Mouse (Mus musculus): ENCODE results near the gene Cdr2l.
"Not testable (repeated sequence)": the region's sequence is repeated elsewhere in the genome, so short reads cannot be mapped to it uniquely, and the experiment has no call there.

The Cdr2l gene

DNA sequence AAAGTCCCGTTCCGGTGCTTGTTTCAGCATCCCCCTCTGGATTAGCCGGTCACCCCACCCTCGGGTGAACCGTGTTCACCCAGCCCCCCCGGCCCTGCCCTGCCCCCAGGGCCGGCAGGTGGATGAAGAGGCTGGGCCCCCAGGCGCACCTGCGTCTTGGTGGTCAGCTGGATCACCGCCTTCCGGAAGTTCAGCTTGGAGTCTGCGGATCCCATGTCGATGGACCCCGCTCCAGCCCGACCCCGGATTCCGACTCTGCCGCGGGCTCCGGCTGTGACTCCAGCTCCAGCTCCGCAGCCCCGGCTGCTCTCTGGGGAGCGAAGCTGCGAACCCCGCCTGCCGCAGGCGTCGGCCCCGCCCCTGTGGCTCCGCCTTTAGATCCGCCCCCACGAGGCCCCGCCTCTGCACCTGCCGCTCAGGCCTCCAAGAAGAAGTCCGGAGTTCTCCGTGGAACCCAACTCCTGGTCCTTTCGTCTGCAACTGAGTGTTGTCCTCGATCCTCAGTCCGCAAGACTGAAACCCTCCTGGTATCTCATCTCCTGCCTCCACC is 14.2 kb upstream of the Cdr2l start, which contains the start of gene Hid1:
TSS of gene Hid1 (minus strand) at position 362 of the 550 bp plus-strand sequence.
- intact Hi-C loops (cut with DNase I) = no loop called here

DNA sequence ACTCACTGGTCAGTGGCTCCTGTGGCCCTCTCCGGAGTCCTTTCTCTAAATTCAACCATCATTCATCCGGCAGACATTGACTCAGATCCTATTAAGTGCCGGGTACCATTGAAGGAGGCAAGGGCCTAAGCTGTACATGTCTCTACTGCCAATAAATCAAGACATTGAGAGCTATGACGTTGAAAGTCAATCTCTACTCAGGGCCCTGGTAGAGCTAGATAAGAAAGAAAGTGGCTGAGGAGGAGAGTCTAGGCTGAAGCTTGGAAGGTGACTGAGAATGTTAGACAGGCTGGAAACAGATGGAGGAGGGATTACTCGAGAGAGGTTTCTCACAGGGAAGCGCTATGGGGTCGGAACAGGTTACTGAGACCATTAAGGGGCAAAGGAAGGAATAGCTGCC is 11.3 kb upstream of the Cdr2l start:
- intact Hi-C loops (cut with DNase I) = no loop called here

DNA sequence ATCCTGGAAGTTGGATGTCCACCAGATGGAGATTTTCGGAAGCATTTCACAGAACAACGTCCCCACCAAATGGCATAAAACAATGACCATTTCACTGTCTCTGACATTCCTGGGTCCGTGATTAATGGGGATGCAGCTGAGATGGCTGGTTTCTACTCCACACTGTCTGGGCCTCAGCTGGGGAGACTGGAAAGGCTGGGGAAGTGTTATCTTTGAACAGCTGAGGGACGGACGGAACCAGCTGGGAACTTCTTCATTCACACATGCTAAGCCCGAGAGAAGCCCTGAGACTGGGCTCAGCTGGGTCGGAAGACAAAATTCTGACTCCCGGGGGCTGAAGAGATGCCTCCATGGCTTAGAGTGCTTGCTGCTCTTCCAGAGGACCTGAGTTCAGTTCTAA is 10.4 kb upstream of the Cdr2l start:
- intact Hi-C loops (cut with DNase I) = no loop called here

DNA sequence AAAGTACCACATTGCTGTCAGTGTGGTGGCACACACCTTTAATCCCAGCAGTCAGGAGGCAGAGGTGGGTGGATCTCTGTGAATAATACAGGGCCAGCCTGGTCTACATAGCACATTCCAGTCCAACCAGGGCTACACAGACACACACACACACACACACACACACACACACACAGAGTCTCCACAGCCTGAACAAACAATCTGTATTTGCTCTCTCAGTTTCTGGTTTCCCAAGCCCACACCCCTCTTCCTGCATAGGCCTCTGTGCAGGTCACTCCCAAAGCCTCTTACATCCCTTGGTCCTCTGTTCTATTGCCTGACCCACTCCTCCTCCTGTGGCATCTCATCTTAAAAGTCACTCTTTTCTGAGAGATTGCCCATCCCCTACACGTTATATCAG is 9.7 kb upstream of the Cdr2l start:
- intact Hi-C loops (cut with DNase I) = no loop called here

DNA sequence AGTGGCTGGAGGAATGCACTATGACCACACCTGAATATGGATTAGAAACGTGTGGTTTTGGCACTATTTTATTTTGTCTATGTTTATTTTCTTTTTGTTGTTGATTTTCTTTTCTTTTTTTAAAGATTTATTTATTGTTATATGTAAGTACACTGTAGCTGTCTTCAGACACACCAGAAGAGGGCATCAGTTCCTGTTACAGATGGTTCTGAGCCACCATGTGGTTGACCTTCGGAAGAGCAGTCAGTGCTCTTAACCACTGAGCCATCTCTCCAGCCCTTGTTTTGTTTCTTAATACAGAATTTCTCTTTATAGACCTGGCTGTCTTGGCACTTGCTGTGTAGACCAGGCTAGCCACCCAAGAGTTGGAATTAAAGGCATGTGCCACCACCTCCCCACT is 9.0 kb upstream of the Cdr2l start:
- intact Hi-C loops (cut with DNase I) = no loop called here

DNA sequence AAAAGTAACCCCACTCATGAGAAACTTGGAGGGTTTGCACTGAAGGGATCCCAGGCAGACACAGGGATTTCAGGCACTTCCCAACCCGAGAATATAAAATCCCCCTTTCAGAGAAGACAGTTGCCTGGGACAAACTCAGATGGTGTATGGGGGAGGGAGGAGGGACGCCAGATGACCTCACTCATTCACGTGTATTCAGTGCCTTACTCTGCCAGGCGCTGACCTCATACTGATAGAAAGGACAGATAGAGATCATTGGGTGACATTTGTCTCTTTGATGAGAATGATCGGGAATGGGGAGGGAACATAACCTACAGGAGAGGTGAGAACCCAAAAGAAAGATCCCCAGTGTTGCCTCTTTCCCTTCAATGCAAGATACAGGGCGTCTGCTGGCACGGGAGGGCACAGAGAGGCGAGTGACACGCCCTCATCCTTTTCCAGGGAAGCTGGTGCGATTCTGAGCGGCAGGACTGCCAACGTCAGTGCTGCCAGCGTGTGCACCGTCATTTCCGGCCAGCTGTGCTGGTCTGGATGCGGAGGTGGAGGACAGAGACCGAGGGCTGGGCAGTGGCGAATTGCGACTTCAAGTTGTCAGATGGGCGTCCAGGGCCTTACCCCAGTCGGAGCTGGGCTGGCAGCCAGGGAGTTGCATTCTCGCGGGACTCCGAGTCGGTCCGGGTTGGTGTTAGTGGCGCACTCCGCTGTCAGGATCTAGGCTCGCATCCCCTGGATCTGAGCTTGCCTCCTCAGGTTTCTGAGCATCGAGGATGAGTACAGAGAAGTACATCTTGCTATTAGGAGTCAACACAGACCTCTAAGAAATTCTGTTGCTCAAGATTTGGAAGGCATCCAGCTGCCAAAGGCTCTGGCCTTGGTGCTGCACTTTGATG is 7.7 kb upstream of the Cdr2l start:
- intact Hi-C loops (cut with DNase I) = no loop called here

DNA sequence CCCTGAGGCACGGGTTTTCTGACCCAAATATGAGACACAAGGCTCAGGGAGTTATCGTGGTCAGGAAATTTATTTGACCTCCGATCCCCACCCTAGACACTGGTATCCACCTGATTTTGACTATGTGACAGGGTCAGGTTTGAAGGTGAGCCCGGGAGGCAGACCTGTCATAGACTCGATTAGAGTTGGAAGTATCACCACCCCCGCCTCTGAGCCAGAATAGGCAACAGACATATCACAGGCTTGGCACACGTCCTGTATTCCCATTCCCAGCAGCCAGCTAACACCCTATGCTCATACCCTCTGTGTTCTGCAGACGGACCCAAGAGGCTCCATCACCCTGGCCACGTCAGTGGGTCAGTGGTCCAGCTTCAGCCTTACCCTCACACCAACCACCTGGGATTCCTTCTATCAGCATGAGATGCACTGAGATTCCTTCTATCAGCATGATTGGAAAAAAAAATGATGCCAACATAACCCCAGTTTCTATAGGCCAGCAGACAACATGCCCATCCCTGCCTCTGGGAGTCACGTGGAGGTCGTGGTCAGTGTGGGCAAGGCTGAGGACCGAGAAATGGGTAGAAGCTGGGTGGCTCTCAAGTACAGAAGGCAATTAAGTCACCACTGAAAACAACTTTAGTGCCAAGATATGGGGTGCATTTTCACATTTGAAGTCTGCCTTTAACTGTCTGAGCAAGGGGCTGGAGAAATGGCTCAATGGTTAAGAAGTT is 6.9 kb upstream of the Cdr2l start:
- intact Hi-C loops (cut with DNase I) = no loop called here

DNA sequence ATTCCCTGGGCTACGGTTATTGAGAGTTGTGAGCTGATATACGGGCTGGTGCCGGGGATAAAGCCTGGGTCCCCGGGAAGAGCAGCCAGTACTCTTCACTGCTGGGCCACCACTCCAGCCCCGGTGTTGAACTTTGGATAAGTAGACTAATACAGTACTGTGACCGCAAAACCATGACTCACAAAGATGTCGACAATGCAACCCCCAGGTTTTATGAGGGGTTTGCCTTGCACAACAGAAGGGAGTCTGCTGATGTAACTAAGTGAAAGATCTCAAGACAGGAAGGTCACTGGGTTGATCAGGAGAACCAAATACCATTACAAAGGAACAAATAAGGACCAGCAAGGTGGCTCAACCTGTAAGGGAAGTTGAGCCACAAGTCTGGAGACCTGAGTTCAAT is 5.0 kb upstream of the Cdr2l start:
- intact Hi-C loops (cut with DNase I) = no loop called here

DNA sequence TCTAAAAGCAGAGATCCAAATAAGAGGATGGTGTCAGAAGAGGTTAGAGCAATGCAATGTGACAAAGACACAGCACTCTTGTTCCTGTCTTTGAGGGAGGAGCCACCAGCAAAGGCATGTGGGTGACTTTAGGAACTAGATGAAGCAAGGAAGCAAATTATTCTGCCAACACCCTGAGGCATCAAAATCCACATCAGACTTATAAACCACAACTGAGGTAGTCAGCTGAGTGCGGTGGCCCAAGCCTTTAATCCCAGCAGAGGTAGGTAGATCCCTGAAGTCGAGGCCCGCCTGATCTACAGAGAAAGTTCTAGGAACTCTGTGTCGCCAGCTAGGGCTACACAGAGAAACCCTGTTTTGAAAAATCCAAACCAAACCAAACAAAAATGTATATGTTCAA is 4.5 kb upstream of the Cdr2l start:
- intact Hi-C loops (cut with DNase I) = no loop called here

DNA sequence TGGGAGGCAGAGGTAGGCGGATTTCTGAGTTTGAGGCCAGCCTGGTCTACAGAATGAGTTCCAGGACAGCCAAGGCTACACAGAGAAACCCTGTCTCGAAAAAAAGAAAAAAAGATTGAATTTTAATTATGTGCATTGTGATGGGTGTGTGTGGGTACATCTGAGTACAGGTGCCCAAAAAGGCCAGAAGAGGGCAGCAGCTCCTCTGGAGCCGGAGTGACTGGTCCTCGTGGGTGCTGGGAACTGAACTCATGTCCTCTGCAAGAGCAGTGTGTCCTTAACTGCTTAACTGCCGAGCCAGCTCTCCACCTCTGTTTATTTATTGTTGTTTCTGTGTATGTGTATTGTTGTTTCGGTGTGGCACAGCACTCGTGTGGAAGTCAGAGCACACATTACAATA is 3.9 kb upstream of the Cdr2l start:
- intact Hi-C loops (cut with DNase I) = no loop called here

DNA sequence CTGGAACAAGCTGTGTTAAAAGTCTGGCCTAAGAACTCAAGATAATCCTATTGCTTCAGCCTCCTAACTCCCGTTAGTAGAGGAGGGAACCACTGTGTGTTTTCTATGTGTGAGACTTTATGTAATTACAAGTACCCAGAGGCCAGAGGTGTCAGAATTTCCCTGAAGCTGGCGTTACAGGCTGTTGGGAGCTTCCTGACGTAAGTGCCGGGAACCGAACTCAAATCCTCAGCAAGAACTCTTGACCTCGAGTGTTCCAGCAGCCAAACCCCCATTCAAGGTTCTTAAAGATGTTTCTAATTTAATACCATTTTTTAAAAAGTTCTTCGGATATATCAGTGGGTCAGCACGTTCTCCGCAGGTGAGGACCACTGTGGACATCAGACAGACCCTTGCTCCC is 440 bp upstream of the Cdr2l start:
- intact Hi-C loops (cut with DNase I) = no loop called here

DNA sequence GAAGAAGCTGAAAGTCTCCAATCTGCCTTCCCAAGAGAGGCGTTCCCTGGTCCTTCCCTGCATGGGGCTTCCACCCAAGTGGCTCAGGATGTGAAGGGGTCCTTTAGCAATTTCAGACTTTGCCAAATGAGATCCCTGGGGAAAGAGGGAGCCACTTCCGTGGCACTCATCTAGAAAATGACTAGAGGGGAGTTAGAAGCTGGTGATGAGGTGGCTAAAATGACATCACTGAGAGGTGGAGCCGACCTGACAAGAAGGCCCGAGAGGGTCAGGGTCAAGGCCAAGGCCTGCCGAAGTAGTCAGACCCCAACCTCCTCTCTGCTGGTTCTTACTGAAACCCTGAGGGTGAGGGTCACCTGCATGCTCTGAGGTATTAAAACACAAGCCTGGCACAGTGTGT is 1.2 kb downstream of the Cdr2l start:
- intact Hi-C loops (cut with DNase I) = no loop called here

DNA sequence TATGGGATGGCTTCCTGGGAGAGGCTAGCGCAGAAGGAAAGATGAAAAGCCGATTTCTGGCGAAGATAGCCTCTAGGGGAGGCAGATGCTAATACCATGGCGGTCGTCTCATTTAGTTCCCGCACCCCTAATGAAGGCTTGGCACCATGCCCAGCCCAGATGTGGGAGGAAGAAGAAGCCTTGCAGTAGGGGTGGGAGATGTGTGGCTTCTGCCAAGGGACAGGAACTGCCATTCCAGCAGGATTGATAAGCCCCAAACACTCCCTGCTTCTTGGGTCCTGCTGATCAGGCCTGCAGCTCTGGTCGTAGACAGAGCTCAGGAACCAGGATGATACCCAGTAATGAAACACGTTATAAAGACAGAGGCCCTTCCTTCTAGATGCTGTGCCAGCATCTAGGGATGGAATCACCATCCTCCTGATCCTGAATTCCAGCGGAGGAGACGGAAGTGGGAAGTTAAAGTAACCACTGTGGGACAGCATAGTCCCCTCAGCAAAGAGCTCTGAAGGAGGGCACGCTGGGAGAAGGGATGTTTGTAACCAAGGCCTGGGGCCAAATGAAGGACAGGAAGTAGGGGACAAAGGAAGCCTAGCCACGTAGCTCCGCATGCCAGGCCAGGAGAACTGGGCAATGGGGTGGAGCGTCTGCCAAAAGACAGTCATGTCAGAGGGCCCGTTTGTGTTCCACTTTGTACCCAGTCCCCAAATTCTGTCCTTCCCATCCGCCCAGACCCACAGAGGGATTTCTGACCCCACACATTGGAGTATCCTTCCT is 2.2 kb downstream of the Cdr2l start:
- intact Hi-C loops (cut with DNase I) = no loop called here

DNA sequence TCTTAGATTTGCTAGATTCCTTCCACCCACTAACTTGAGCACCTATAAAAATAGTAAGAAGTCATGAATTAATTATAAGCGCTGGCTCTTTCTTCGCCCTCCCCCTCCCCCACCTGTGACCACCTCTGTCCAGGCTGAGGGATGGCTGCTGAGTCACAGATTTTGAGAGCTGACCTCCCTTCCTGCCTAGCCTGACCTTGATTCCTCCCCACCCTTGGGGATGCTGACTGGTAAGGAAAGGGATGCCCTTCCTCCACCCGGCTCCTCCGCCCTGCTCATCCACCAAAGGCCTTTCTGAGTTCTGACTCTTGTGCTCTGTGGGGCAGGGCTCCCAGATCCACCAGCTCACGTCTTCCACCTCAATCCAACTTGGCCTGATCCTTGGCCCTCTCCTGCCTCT is 2.9 kb downstream of the Cdr2l start:
- intact Hi-C loops (cut with DNase I) = no loop called here

DNA sequence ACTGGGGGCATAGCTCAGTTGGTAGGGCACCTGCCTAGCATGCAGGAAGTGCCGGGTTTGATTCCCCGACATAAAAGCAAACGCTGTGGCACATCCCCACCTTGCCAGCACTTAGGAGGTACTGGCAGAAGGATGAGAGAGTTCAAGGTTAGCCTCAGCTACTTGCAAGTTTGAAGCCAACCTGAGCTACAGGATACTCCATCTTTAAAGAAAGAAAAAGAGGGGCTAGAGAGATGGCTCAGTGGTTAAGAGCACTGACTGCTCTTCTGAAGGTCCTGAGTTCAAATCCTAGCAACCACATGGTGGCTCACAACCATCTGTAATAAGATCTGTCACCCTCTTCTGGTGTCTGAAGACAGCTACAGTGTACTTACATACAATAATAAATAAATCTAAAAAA is 5.1 kb downstream of the Cdr2l start:
- intact Hi-C loops (cut with DNase I) = not testable (repeated sequence)

DNA sequence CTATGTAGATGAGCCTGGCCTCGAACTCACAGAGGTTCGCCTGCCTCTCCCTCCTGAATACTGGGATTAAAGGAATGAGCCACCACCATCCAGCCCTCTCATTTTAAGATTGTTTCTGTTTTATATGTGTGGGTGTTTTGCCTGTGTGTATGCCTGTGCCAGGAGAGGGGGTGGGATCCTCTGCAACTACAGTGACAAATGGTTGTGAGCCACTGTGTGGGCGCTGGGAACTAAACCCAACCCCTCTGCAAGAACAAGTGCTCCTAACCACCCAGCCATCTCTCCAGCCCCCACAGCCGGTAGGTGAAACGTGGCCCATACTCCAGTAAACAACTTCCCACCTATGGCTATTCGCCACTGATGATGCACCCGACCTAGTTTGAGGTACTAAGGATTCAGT is 9.6 kb downstream of the Cdr2l start:
- intact Hi-C loops (cut with DNase I) = no loop called here

DNA sequence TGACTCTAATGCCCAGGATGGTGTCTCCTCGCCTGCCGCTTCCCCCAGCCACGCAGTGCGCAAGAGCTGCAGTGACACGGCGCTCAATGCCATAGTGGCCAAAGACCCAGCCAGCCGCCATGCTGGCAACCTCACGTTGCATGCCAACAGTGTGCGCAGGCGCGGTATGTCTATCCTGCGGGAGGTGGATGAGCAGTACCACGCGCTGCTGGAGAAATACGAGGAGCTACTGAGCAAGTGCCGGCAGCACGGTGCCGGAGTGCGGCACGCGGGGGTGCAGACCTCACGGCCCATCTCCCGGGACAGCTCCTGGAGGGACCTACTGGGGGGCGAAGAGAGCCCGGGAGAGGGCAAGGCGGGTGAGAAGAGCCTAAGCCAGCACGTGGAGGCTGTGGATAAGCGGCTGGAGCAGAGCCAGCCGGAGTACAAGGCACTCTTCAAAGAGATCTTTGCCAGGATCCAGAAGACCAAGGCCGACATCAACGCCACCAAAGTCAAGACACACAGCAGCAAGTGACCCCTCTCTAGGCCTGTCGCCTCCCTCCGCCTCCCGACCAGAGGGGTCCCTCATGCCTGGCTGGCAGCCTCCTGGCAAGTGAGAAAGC is 12.1 kb downstream of the Cdr2l start:
- intact Hi-C loops (cut with DNase I) = no loop called here

DNA sequence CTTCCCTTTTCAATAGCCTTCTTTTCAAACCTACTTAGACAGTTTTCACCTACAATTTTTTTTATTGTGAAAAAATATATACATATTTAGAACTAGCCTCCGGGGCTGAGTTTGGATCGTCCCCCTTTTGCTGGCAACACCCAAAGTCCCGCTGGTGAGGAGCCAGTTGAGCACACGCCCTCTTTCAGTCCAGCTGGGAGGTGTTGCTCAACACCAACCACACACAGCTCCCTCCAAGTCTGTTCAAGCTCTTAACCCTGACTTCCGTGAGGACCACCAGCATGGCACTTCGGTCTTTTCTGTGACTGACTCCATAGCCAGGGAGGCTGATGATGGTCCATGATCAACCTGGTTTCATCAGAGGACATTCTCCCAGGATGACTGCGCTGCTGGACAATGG is 16.4 kb downstream of the Cdr2l start:
- intact Hi-C loops (cut with DNase I) = no loop called here

DNA sequence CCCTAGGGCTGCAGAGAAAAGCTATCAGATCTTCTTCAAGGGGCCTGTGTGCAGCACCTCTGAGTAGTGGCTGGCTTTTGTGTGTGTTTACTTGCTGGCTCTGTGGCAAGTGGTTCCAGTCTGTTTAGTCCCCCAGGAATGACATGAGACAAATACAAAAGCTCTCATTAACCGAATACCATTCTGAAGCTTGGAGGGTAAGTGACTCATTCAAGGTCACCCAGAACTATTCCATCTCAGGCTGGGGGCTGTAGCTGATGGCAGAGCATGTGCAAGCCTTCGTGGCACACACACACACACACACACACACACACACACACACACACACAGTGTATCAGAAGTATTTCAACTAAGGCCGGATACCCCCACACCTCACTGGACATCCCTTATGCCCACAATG is 18.4 kb downstream of the Cdr2l start:
- intact Hi-C loops (cut with DNase I) = no loop called here

DNA sequence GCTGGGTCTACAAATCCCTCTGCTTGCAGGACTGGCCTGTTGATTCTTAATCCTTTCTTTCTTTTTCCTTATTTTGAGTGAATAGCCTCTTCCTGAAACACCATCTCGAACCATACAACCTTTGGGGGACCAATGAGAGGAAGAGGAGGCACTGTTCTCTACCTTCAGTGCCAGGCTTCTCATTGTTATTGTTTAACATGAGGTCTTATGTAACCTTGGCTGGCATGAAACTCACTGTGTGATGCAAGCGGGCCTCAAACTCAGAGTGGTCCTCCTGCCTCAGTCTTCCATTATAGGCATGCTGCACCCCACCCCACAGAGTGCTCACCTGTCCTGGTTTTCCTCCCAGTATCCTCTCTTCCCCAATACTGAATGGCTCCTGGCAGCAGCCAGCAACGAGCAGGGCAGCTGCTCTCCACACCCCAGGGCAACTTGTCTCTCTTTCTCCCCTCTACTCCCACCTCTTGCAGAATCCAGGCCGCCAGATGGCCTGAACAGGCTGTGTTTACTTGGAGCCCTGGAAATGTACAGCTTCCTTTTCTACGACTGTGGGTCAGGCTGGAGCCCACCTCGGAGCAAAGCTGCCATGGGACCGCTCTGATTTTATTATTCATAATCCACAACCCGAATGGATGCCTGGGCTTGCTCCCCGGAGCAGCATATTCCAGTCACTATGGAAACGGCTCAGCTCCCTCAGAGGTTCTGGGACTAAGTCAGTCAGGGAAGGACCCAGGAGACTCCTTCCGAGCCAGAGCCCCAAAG is 19.1 kb downstream of the Cdr2l start:
- intact Hi-C loops (cut with DNase I) = no loop called here
